Mouse (Mus musculus): ENCODE measurements around the gene Mkln1.
"Not testable (repeated sequence)": the region's sequence is repeated elsewhere in the genome, so short reads cannot be mapped to it uniquely, and the experiment has no call there.

Mkln1 gene

DNA sequence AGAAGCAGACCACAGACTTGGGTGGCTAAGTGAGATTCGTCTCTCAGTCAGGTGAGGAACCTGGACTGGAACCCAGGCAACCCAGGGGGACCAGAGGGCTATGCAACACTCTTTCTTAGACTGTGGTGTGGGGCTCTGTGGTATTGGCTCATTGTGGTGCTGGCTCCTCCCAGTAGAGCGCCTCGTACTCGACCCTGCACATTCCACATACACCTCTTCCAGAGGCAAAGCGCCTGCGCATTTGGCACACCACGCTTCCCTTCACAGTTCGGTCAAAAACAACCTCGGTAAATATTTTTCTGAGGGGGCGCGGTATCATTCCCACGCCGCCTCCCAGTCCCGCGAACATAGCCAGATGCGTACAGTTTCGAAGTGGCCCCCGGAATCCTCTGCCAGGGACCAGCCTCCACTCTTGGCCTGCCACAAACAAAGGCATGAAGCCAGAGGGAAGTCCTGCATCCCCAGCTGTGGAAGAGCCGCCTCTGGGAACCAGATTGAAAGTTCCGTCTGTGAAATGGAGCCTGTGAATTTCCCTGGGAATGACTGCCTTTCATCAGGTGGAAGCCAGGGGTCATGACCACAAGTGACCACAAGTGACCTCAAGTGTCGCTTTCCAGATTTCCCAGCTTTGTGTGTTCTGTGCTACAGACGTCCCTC, 152.5 kb downstream of the Mkln1 start:
- no peak for DNase-seq (ENCODE audit: low spot score)

- DNase-seq (ENCODE audit: low spot score), result no peak
Measured at GRCm38 (mm10) chr6:31556460-31557100, 158.0 kb downstream of the Mkln1 start.

- DNase-seq (ENCODE audit: low spot score), result no peak
Measured at GRCm38 (mm10) chr6:31560138-31560959, 161.8 kb downstream of the Mkln1 start.

DNA sequence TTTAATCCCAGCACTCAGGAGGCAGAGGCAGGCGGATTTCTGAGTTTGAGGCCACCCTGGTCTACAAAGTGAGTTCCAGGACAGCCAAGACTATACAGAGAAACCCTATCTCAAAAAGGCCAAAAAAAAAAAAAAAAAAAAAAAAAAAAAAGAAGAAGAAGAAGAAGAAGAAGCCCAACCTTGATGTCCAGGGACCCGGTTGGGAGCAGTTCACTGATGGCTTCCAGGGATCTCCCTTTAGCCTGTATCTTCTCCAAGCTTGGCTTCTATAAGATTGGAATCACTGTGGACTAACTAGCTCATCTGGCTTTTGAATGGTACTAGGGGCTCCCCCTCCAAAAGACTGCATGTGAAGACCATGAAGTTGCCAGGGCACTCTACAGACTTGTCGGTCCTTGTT, 163.4 kb downstream of the Mkln1 start:
- not testable (repeated sequence) for DNase-seq (ENCODE audit: low spot score)

DNA sequence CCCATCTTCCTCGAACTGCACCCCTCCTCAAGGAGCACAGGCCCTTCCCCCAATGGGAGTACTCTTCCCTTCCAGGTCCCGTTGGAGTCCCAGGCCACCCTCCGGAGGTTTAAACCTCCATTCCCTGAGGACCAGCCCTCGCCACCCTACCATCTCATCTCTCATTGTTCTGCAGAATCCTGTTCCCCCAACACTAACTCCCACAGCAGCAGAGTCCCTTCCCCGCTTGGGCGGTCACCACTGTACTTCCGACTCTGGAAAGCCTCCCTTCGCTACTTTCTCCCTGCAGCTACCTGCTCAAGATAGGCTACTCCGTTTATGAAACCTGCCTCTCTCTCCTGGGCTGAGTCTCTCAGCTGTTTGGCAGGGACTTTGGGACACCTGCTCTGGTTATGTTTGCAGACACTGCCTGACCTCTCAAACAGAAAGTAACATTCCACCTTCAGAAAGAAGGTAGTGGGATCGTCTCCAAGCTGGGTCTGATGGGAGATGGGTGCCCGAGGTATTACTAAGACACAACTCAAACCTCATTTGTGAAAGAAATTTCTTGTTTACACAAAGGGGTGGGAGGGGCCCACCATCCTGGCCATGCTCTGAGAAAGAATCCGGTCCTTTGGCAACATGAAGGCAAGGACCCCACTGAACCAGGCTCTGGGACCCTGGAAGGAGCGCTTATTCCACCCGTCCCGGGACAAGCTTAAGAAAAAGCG, 164.0 kb downstream of the Mkln1 start:
- DNase-seq (ENCODE audit: low spot score), result no peak

DNA sequence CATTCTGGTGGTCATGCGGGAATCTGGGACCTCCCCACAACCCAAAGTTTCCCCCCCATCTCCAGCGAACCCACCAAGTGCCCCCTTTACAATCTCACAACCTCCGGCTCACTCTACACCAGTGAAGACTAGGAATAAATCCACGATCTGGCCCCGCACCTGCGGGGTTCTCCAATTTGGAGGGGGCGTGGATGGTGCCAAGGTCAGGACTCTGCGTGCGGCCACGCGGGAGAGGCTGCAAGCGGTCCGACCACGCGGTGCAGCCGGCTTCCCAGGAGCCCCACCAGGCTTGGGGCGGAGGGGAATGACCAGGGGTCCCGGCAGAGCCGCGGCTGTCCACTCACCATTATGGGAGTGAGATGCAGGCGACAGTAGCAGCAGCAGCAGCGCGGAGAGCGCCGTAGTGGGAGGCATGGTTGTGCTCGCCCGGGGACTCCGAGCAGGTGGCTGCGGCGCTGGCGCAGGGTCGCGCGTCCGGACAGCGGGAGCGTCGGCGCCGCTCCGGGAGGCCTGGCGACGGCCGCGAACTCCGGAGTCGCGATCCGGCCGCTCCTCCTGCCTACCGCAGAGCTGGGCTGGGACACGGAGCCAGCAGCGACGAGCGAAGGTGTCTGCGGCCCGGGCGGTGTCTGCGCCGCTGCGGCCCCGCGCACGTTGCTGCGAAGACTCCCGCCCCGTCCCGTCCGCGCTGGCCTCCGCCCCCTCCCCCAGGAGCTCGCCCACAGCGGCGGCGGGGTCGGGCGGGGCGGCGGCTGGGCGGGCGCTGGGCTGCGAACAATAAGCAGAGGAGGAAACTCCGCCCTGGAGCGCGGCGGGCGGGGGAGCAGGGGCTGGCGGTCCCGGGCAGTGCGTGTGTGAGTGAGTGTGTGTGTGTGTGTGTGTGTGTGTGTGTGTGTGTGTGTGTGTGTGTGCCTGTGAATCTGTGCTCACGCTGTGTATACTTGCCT, 165.0 kb downstream of the Mkln1 start, which contains the start of gene Podxl:
Gene Podxl, minus strand, starts transcription at position 747 of the 947 bp plus-strand sequence.
- DNase-seq (ENCODE audit: low spot score), result peak; percentile 27

- DNase-seq (ENCODE audit: low spot score), result no peak
Measured at GRCm38 (mm10) chr6:31564182-31564531, 165.6 kb downstream of the Mkln1 start.

DNA sequence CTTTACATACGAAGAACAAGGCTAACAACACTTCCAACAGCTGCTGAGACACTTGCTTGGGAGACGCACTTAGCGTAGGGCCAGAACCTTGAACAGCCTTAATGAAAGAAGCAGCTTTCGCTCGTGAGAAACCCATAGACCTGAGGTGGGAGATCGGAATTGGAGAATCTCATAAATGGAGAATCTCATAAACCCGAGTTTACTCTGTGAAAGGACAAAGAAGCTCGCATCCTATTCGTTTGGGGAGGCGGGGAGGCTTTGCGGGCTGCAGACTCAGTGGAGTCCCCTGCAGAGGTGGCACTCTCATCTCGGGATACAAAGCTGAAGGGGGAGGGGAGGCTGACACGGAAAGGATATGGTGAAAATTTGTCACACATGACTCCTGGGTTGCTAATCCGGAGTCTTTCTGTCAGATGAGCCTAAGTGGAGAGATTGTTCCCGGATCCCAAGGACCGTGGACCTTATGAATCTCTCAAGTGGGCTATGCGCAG, 166.4 kb downstream of the Mkln1 start:
- DNase-seq (ENCODE audit: low spot score), result no peak

All from spleen, adult 12 weeks (tissue).